Mouse (Mus musculus) C2C12 (cell line): ENCODE data around the gene Itgb5. TPM values are rescaled to one million over a fixed set of nuclear protein-coding genes. Genes with fewer than 3 reads are reported as not detected.

Experiments used
- H3K27me3 ChIP-seq: one replicate; pipeline ENCODE4 v1.6.1; 2011; ENCODE audit not compliant: control insufficient read depth, insufficient read depth, insufficient read length
- H3K36me3 ChIP-seq: one replicate; pipeline ENCODE4 v1.6.1; 2011; ENCODE audit not compliant: control insufficient read depth, insufficient read depth
- H3K4me3 ChIP-seq: one replicate; pipeline ENCODE4 v1.5.1; 2011; ENCODE audit warnings: mild to moderate bottlenecking, control low read depth; ENCODE audit not compliant: poor library complexity, insufficient read depth, severe bottlenecking
- H3K79me2 ChIP-seq: one replicate; pipeline ENCODE4 v1.6.1; 2011; ENCODE audit not compliant: control insufficient read depth, insufficient read depth
- H3K79me3 ChIP-seq: one replicate; pipeline ENCODE4 v1.6.1; 2011; ENCODE audit warnings: low read depth, control low read depth
- H3ac ChIP-seq: one replicate; pipeline ENCODE3; 2011; ENCODE audit warnings: low read depth; ENCODE audit not compliant: control insufficient read depth, insufficient read length
- CEBPB ChIP-seq: IDR thresholded peaks from one replicate; pipeline ENCODE4 v1.6.1; 2011; ENCODE audit warnings: low read depth, mild to moderate bottlenecking, control low read depth, moderate library complexity
- CTCF ChIP-seq: IDR thresholded peaks from one replicate; pipeline ENCODE4 v1.5.1; 2011; ENCODE audit not compliant: control insufficient read depth, insufficient read depth, insufficient read length
- FOSL1 ChIP-seq: IDR thresholded peaks from one replicate; pipeline ENCODE4 v1.8.0; 2011; ENCODE audit warnings: mild to moderate bottlenecking, low read length; ENCODE audit not compliant: poor library complexity, insufficient read depth, severe bottlenecking
- MAX ChIP-seq: IDR thresholded peaks from one replicate; pipeline ENCODE4 v1.6.1; 2011; ENCODE audit warnings: mild to moderate bottlenecking, control low read depth
- MYOD1 ChIP-seq: IDR thresholded peaks from one replicate; pipeline ENCODE4 v1.6.1; 2011; ENCODE audit warnings: low read depth; ENCODE audit not compliant: control insufficient read depth, insufficient read length
- MYOG ChIP-seq: IDR thresholded peaks from one replicate; pipeline ENCODE4 v1.6.1; 2011; ENCODE audit not compliant: control insufficient read depth, insufficient read length; ENCODE audit errors: extremely low read depth
- USF1 ChIP-seq: IDR thresholded peaks from one replicate; pipeline ENCODE4 v1.6.1; 2011; ENCODE audit warnings: low read depth, mild to moderate bottlenecking, control low read depth, moderate library complexity
- polyA plus RNA-seq: library from polyadenylated mRNA; unstranded; fragments of >200 nt; fragmentation: generic; extraction: Trizol; gene quantifications from one replicate; pipeline ENCODE4 v1.2.1, GENCODE M21; 2012; ENCODE audit warnings: missing spikeins

Gene Itgb5
- polyA plus RNA-seq, 1 experiment, result 46.0 TPM

- Histone ChIP-seq H3ac (no peak overlapping the region), H3K4me3 (no peak overlapping the region), H3K79me3 (no peaks in the 10 kb centered on the region), H3K27me3 (no peaks in the 10 kb centered on the region), H3K36me3 (peaks cover 13% of the 10 kb centered on the region), H3K79me2 (peaks cover 14% of the 10 kb centered on the region)
- TF ChIP-seq MYOG (no peak), FOSL1 (no peak), CTCF (no peak), MAX (no peak), CEBPB (no peak)
Measured at GRCm38 (mm10) chr16:33896801-33897200, 67.3 kb downstream of the Itgb5 start.

- no peaks in the 10 kb centered on the region for H3K79me3 ChIP-seq
- no peak overlapping the region for H3ac ChIP-seq
- no peak overlapping the region for H3K4me3 ChIP-seq
- H3K36me3 ChIP-seq, result peaks cover 13% of the 10 kb centered on the region
- TF ChIP-seq CTCF, result no peak
- TF ChIP-seq MAX, result peak; percentile 56
- TF ChIP-seq CEBPB, result no peak
- TF ChIP-seq FOSL1, result peak; percentile 83
- peak; percentile 3 for TF ChIP-seq MYOD1
- H3K27me3 ChIP-seq, result no peaks in the 10 kb centered on the region
- H3K79me2 ChIP-seq, result no peaks in the 10 kb centered on the region
Measured at GRCm38 (mm10) chr16:33903664-33904441, 74.4 kb downstream of the Itgb5 start.

DNA sequence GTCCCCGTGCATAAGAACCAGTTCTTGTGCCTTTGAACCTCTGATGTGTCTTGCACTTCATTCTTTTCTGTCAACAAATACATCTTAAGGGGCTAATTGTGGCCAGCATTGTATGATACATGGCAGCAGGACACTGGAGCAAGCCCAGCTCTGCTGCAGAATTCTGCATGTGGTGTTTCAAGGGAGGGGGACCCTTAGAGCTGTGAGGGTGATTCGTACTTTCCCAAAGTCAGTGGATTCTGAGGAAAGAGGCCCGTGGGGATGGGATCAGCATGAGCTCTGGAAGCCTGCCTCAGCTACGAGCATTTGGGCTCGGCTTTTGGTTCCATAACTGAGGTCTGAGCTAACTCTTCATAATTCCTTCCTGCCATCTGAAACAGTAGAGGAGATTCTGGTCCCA is 75.1 kb downstream of the Itgb5 start:
- Histone ChIP-seq H3ac (no peak overlapping the region), H3K4me3 (no peak overlapping the region)

DNA sequence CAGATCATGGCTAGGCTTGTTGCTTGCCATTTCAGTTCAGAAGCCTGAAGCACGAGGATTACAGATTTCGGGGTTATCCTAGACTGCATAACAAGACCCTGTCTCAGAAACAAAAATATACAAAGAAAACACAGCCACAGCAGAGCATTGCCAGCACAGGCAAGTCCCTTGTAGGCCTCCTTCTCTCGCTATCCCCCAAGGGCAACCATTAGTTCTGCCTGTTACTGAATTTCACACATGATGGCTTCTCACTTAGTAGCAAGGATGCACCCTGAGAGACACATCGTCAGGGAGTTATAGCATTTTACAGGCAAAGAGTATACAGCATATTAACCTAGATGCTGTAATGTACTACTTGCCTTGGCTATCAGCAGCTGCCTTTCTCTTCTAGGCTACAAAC is 78.8 kb downstream of the Itgb5 start:
- H3K27me3 ChIP-seq, result no peaks in the 10 kb centered on the region
- no peak overlapping the region for H3K4me3 ChIP-seq
- TF ChIP-seq CTCF, result no peak
- no peak for TF ChIP-seq MYOD1
- no peak for TF ChIP-seq MYOG
- no peak for TF ChIP-seq FOSL1
- no peak for TF ChIP-seq CEBPB
- TF ChIP-seq USF1, result no peak
- no peak for TF ChIP-seq MAX
- no peaks in the 10 kb centered on the region for H3K79me2 ChIP-seq
- H3K36me3 ChIP-seq, result peaks cover 4% of the 10 kb centered on the region
- no peak overlapping the region for H3ac ChIP-seq
- H3K79me3 ChIP-seq, result no peaks in the 10 kb centered on the region

More for the DNA sequence above, 75.1 kb downstream of the Itgb5 start:
- Histone ChIP-seq H3K27me3 (no peaks in the 10 kb centered on the region), H3K79me2 (no peaks in the 10 kb centered on the region), H3K79me3 (no peaks in the 10 kb centered on the region), H3K36me3 (peaks cover 10% of the 10 kb centered on the region)
- TF ChIP-seq CEBPB (no peak), USF1 (no peak), MAX (no peak), MYOG (no peak), CTCF (no peak), MYOD1 (no peak), FOSL1 (no peak)

DNA sequence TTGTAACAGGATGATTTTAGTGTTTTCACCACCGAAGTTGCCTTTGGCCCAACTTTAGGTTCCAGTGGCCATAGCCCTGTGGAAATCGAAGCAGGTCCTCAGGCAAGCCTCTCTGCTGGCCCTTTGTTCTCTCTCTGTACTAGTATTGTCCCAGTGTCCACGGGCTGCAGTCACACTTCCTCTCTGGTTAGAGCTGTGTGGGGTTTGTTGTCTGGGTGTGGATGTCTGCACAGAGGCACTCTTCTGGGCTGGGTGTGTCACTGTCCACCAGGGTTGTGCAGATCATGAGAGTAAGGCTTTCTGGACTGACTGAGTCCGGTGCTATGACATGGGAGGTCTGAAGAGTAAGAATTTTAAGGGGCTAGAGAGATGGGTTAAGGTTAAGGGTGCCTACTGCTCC is 85.5 kb downstream of the Itgb5 start:
- no peak overlapping the region for H3K4me3 ChIP-seq
- no peaks in the 10 kb centered on the region for H3K79me3 ChIP-seq
- no peaks in the 10 kb centered on the region for H3K79me2 ChIP-seq
- H3ac ChIP-seq, result no peak overlapping the region
- peaks cover 7% of the 10 kb centered on the region for H3K36me3 ChIP-seq
- no peaks in the 10 kb centered on the region for H3K27me3 ChIP-seq
- TF ChIP-seq CTCF (no peak), MYOG (no peak), CEBPB (no peak), FOSL1 (no peak)

DNA sequence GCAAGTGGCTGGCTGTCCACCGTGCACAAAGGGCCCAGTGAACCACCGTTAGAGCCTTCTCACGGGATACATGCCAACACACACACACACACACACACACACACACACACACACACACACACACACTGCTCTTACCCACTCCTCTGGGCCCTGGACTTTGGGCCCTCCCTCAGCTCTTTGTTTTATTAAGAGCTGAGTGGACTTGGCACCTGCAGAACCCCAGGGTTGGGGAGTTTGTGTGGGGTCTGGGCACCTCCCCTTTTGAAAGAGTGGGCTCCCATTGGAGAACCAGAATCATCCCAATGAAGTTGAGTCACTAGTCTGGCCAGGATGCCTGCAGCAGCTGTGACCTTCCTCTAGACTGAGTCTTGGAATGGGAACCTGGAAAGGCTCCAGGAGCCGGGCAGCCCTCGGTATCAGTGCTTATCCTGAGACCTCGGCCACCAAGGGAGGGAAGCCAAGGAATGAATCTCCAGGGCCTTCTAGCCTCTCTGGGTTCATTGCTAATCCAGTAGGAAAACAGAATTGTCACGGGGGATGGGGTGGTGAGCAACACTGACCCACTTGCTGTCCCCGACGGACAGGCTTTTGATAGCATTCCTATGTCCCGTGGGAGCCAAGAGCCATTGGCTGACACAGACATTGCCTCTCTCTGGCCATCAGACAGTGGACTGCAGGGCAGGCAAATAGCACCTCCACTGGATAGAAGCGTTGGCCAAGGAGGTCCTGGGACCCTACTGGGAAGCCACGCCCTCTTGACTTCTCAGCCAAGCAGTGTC is 87.2 kb downstream of the Itgb5 start:
- Histone ChIP-seq H3K27me3 (no peaks in the 10 kb centered on the region), H3K79me2 (no peaks in the 10 kb centered on the region), H3ac (no peak overlapping the region), H3K36me3 (peaks cover 7% of the 10 kb centered on the region), H3K4me3 (no peak overlapping the region), H3K79me3 (no peaks in the 10 kb centered on the region)
- TF ChIP-seq MYOD1 (peak; percentile 53), MAX (no peak)
